Mouse (Mus musculus) stomach, postnatal 0 days (tissue): ENCODE measurements around the gene Gemin5. TPM values are rescaled to one million over a fixed set of nuclear protein-coding genes. Genes with fewer than 3 reads are reported as not detected.
"Not testable (repeated sequence)": the region's sequence is repeated elsewhere in the genome, so short reads cannot be mapped to it uniquely, and the experiment has no call there.

ENCODE experiments used
- ATAC-seq: fragments of 200-750 bp; cut with Nextera tagmentation; 2 replicates; pipeline ENCODE4 v1.8.0; 2017; ENCODE audit not compliant: low FRiP score, low TSS enrichment
- DNase-seq: peaks from one replicate; pipeline ENCODE4 v3.0.0-alpha.2; 2016; ENCODE audit warnings: low spot score
- H3K27ac ChIP-seq: fragments of 300-500 bp; sonication (generic); replicated peaks from 2 replicates; pipeline ENCODE4 v1.5.1; 2014; ENCODE audit warnings: mild to moderate bottlenecking, control low read depth
- H3K27me3 ChIP-seq: fragments of 300-500 bp; sonication (generic); 2 replicates; pipeline ENCODE4 v1.6.1; 2014; ENCODE audit warnings: low read length; ENCODE audit not compliant: control insufficient read depth, insufficient read depth
- H3K36me3 ChIP-seq: fragments of 300-500 bp; sonication (generic); 2 replicates; pipeline ENCODE4 v1.6.1; 2014; ENCODE audit warnings: low read length, mixed read lengths; ENCODE audit not compliant: control insufficient read depth, insufficient read depth
- H3K4me1 ChIP-seq: fragments of 300-500 bp; sonication (generic); replicated peaks from 2 replicates; pipeline ENCODE4 v1.6.1; 2014; ENCODE audit warnings: antibody characterized with exemption; ENCODE audit not compliant: control insufficient read depth, insufficient read depth
- H3K4me2 ChIP-seq: fragments of 300-500 bp; sonication (generic); replicated peaks from 2 replicates; pipeline ENCODE4 v1.6.1; 2014; ENCODE audit warnings: low read depth, mild to moderate bottlenecking, control low read depth, moderate library complexity
- H3K4me3 ChIP-seq: fragments of 300-500 bp; sonication (generic); 2 replicates; pipeline ENCODE4 v1.5.1; 2014; ENCODE audit warnings: low read depth, low read length, control low read depth
- H3K9ac ChIP-seq: fragments of 300-500 bp; sonication (generic); 2 replicates; pipeline ENCODE4 v1.6.1; 2014; ENCODE audit warnings: mild to moderate bottlenecking, low read length, control low read depth, mixed read lengths
- H3K9me3 ChIP-seq: fragments of 300-500 bp; sonication (generic); 2 replicates; pipeline ENCODE4 v1.6.1; 2016; ENCODE audit warnings: low read length; ENCODE audit not compliant: control insufficient read depth
- CTCF ChIP-seq: IDR thresholded peaks from 2 replicates; pipeline ENCODE4 v1.5.1; 2016; ENCODE audit warnings: antibody characterized with exemption, low read depth, mild to moderate bottlenecking, moderate library complexity
- EP300 ChIP-seq: optimal IDR thresholded peaks from 2 replicates; pipeline ENCODE3; 2016; ENCODE audit warnings: antibody characterized with exemption
- WGBS: fragments of 180-500 bp; shearing (Covaris S2); extraction: QIAGEN DNeasy Blood & Tissue Kit; methylation state at CpG from one replicate; pipeline ENCODE4 v1.1.7; 2014; 5-methylcytosine and 5-hydroxymethylcytosine counted together
- polyA plus RNA-seq: library from polyadenylated mRNA; unstranded; fragments of >200 nt; fragmentation: Nextera tagmentation; extraction: Ambion mirVana; gene quantifications from 2 replicates; pipeline ENCODE4 v1.2.1, GENCODE M21; 2015

Gemin5 gene
- polyA plus RNA-seq, 1 experiment from 2014 or later: 4.4 TPM

- Histone ChIP-seq H3K4me1 (no peaks in the 10 kb centered on the region; the same call in 1 of the 2 replicates), H3K4me3 (peak overlapping the region; percentile 58; the same call in 1 of the 2 replicates)
Observed at GRCm38 (mm10) chr11:58213673-58214342, 45.5 kb upstream of the Gemin5 start.

GRCm38 (mm10) chr11:58211682-58212067 lies 43.3 kb upstream of the Gemin5 start:
- Histone ChIP-seq H3K4me2 (no peak overlapping the region), H3K27ac (no peak overlapping the region), H3K36me3 (no peaks in the 10 kb centered on the region), H3K4me1 (no peaks in the 10 kb centered on the region; the same call in 1 of the 2 replicates), H3K27me3 (no peaks in the 10 kb centered on the region), H3K9ac (no peak overlapping the region), H3K4me3 (no peak overlapping the region), H3K9me3 (no peaks in the 10 kb centered on the region)
- DNase-seq (no peak), ATAC-seq (no peak)
- TF ChIP-seq CTCF (no peak), EP300 (no peak)
- 37% methylated on average over 2 of the region's 2 CpGs for WGBS

More at GRCm38 (mm10) chr11:58213673-58214342, 45.5 kb upstream of the Gemin5 start:
- H3K27ac ChIP-seq: no peak overlapping the region
- DNase-seq: no peak
- peak overlapping the region; percentile 75 for H3K4me2 ChIP-seq
- no peak overlapping the region for H3K9ac ChIP-seq
- TF ChIP-seq CTCF (no peak), EP300 (no peak)
- H3K27me3 ChIP-seq: no peaks in the 10 kb centered on the region
- ATAC-seq: no peak
- WGBS: 77% methylated on average over 7 of the region's 7 CpGs
- H3K9me3 ChIP-seq: no peaks in the 10 kb centered on the region
- no peaks in the 10 kb centered on the region for H3K36me3 ChIP-seq

GRCm38 (mm10) chr11:58211062-58211681 lies 42.8 kb upstream of the Gemin5 start:
- DNase-seq: no peak
- Histone ChIP-seq H3K4me1 (no peaks in the 10 kb centered on the region; the same call in 1 of the 2 replicates), H3K4me3 (no peak overlapping the region), H3K36me3 (no peaks in the 10 kb centered on the region), H3K9me3 (no peaks in the 10 kb centered on the region), H3K4me2 (no peak overlapping the region), H3K27ac (no peak overlapping the region), H3K27me3 (no peaks in the 10 kb centered on the region), H3K9ac (no peak overlapping the region)
- TF ChIP-seq EP300 (no peak), CTCF (no peak)
- 29% methylated on average over 9 of the region's 9 CpGs for WGBS
- no peak for ATAC-seq

GRCm38 (mm10) chr11:58210321-58210886 lies 42.1 kb upstream of the Gemin5 start:
- H3K4me3 ChIP-seq: no peak overlapping the region
- DNase-seq (no peak), ATAC-seq (no peak)
- no peak overlapping the region for H3K4me2 ChIP-seq
- H3K27me3 ChIP-seq: no peaks in the 10 kb centered on the region
- no peak overlapping the region for H3K27ac ChIP-seq
- no peak for TF ChIP-seq EP300
- TF ChIP-seq CTCF: no peak
- H3K9me3 ChIP-seq: no peaks in the 10 kb centered on the region
- no peak overlapping the region for H3K9ac ChIP-seq
- WGBS: 100% methylated on average over 1 of the region's 1 CpGs
- H3K4me1 ChIP-seq: no peaks in the 10 kb centered on the region
- no peaks in the 10 kb centered on the region for H3K36me3 ChIP-seq

GRCm38 (mm10) chr11:58201052-58201451 lies 32.7 kb upstream of the Gemin5 start:
- H3K4me1 ChIP-seq: no peaks in the 10 kb centered on the region
- WGBS: 80% methylated on average over 12 of the region's 12 CpGs
- H3K27ac ChIP-seq: no peak overlapping the region
- H3K27me3 ChIP-seq: no peaks in the 10 kb centered on the region
- ATAC-seq: no peak
- H3K4me3 ChIP-seq: no peak overlapping the region
- H3K9ac ChIP-seq: no peak overlapping the region
- H3K36me3 ChIP-seq: no peaks in the 10 kb centered on the region
- no peaks in the 10 kb centered on the region for H3K9me3 ChIP-seq
- DNase-seq: no peak
- no peak overlapping the region for H3K4me2 ChIP-seq
- TF ChIP-seq CTCF (no peak), EP300 (no peak)

GRCm38 (mm10) chr11:58200226-58200625 lies 31.9 kb upstream of the Gemin5 start:
- H3K36me3 ChIP-seq: no peaks in the 10 kb centered on the region
- H3K27ac ChIP-seq: no peak overlapping the region
- no peak overlapping the region for H3K4me3 ChIP-seq
- no peak overlapping the region for H3K9ac ChIP-seq
- DNase-seq (no peak), ATAC-seq (no peak)
- no peaks in the 10 kb centered on the region for H3K9me3 ChIP-seq
- H3K4me2 ChIP-seq: peak overlapping the region; percentile 63
- no peak for TF ChIP-seq EP300
- TF ChIP-seq CTCF: no peak
- H3K4me1 ChIP-seq: no peaks in the 10 kb centered on the region
- H3K27me3 ChIP-seq: no peaks in the 10 kb centered on the region
- 88% methylated on average over 4 of the region's 4 CpGs for WGBS

GRCm38 (mm10) chr11:58199229-58200037 lies 31.1 kb upstream of the Gemin5 start, which contains the start of the genes Igtp and Irgm2:
TSS of gene Igtp (plus strand) at chr11:58199556.
TSS of gene Irgm2 (plus strand) at chr11:58199618.
- H3K36me3 ChIP-seq, H3K27me3 ChIP-seq, H3K4me1 ChIP-seq, H3K9me3 ChIP-seq: not testable (repeated sequence)
- 6% methylated on average over 14 of the region's 15 CpGs for WGBS
- Histone ChIP-seq H3K4me2 (peak within 1 kb of the TSS; percentile 63), H3K27ac (peak within 1 kb of the TSS; percentile 79), H3K4me3 (peak within 1 kb of the TSS; percentile 51), H3K9ac (peak within 1 kb of the TSS; percentile 63)
- peak; percentile 80 for DNase-seq
- ATAC-seq: peak; percentile 89
